Mouse (Mus musculus): ENCODE results near the gene Cerkl. TPM values are rescaled to one million over a fixed set of nuclear protein-coding genes. Genes with fewer than 3 reads are reported as not detected.

Gene Cerkl
- polyA plus RNA-seq, 2 experiments = 0.34 to 1.7 TPM

GRCm38 (mm10) chr2:79457434-79457833 is 849 bp upstream of the Cerkl start:
- no peak overlapping the region for H3K9ac ChIP-seq (ENCODE audit: low read depth, low read length, severe bottlenecking)
- H3K4me1 ChIP-seq (ENCODE audit: control insufficient read depth, insufficient read depth, low read length) = peaks cover 2% of the 10 kb centered on the region; the same call in 1 of the 2 replicates
- ATAC-seq (ENCODE audit: low FRiP score, low read depth) = no peak
- H3K9me3 ChIP-seq (ENCODE audit: control insufficient read depth, low read length) = no peaks in the 10 kb centered on the region
- peaks cover 75% of the 10 kb centered on the region for H3K27me3 ChIP-seq (ENCODE audit: control insufficient read depth, insufficient read depth, low read length)
- no peak overlapping the region for H3K4me3 ChIP-seq (replicated peaks; ENCODE audit: low read length)
- no peak overlapping the region for H3K4me2 ChIP-seq (replicated peaks; ENCODE audit: low read depth, low read length, severe bottlenecking)
- TF ChIP-seq POLR2A (IDR thresholded peaks at IDR 0.05; ENCODE audit: borderline replicate concordance, extremely low read depth, insufficient read depth, insufficient read length) = no peak
- H3K36me3 ChIP-seq (ENCODE audit: control insufficient read depth, insufficient read depth, low read length) = no peaks in the 10 kb centered on the region
- no peak for DNase-seq (ENCODE audit: low spot score)
- H3K27ac ChIP-seq (replicated peaks; ENCODE audit: low read depth, low read length) = no peak overlapping the region
- 57% methylated on average over 3 of the region's 3 CpGs for WGBS

GRCm38 (mm10) chr2:79455646-79456045 is 939 bp downstream of the Cerkl start:
- no peak overlapping the region for H3K9ac ChIP-seq (ENCODE audit: low read depth, low read length, severe bottlenecking)
- H3K9me3 ChIP-seq (ENCODE audit: control insufficient read depth, low read length) = no peaks in the 10 kb centered on the region
- peaks cover 2% of the 10 kb centered on the region; the same call in 1 of the 2 replicates for H3K4me1 ChIP-seq (ENCODE audit: control insufficient read depth, insufficient read depth, low read length)
- DNase-seq (ENCODE audit: low spot score) (no peak), ATAC-seq (ENCODE audit: low FRiP score, low read depth) (no peak)
- H3K4me2 ChIP-seq (replicated peaks; ENCODE audit: low read depth, low read length, severe bottlenecking) = no peak overlapping the region
- no peak overlapping the region for H3K4me3 ChIP-seq (replicated peaks; ENCODE audit: low read length)
- H3K27me3 ChIP-seq (ENCODE audit: control insufficient read depth, insufficient read depth, low read length) = peaks cover 76% of the 10 kb centered on the region
- no peak overlapping the region for H3K27ac ChIP-seq (replicated peaks; ENCODE audit: low read depth, low read length)
- WGBS = 2% methylated on average over 10 of the region's 10 CpGs
- H3K36me3 ChIP-seq (ENCODE audit: control insufficient read depth, insufficient read depth, low read length) = no peaks in the 10 kb centered on the region
- TF ChIP-seq POLR2A (IDR thresholded peaks at IDR 0.05; ENCODE audit: borderline replicate concordance, extremely low read depth, insufficient read depth, insufficient read length) = no peak

- TF ChIP-seq POLR2A (IDR thresholded peaks at IDR 0.05; ENCODE audit: borderline replicate concordance, extremely low read depth, insufficient read depth, insufficient read length) = no peak
- DNase-seq (ENCODE audit: low spot score) (no peak), ATAC-seq (ENCODE audit: low FRiP score, low read depth) (no peak)
- H3K4me2 ChIP-seq (replicated peaks; ENCODE audit: low read depth, low read length, severe bottlenecking) = no peak overlapping the region
- no peak overlapping the region for H3K9ac ChIP-seq (ENCODE audit: low read depth, low read length, severe bottlenecking)
- no peaks in the 10 kb centered on the region for H3K9me3 ChIP-seq (ENCODE audit: control insufficient read depth, low read length)
- peaks cover 2% of the 10 kb centered on the region; the same call in 1 of the 2 replicates for H3K4me1 ChIP-seq (ENCODE audit: control insufficient read depth, insufficient read depth, low read length)
- no peak overlapping the region for H3K27ac ChIP-seq (replicated peaks; ENCODE audit: low read depth, low read length)
- no peak overlapping the region for H3K4me3 ChIP-seq (replicated peaks; ENCODE audit: low read length)
- 13% methylated on average over 15 of the region's 15 CpGs for WGBS
- H3K36me3 ChIP-seq (ENCODE audit: control insufficient read depth, insufficient read depth, low read length) = no peaks in the 10 kb centered on the region
- peaks cover 69% of the 10 kb centered on the region for H3K27me3 ChIP-seq (ENCODE audit: control insufficient read depth, insufficient read depth, low read length)
These were observed 1.7 kb downstream of the Cerkl start for GRCm38 (mm10) chr2:79454786-79455446.

- DNase-seq (ENCODE audit: low spot score) (peak; percentile 86), ATAC-seq (ENCODE audit: low FRiP score, low read depth) (peak; percentile 92)
- Histone ChIP-seq H3K4me3 (replicated peaks; ENCODE audit: low read length) (peak overlapping the region; percentile 36), H3K36me3 (ENCODE audit: control insufficient read depth, insufficient read depth, low read length) (no peaks in the 10 kb centered on the region), H3K27me3 (ENCODE audit: control insufficient read depth, insufficient read depth, low read length) (peaks cover 61% of the 10 kb centered on the region), H3K9ac (ENCODE audit: low read depth, low read length, severe bottlenecking) (no peak overlapping the region), H3K9me3 (ENCODE audit: control insufficient read depth, low read length) (no peaks in the 10 kb centered on the region), H3K4me1 (ENCODE audit: control insufficient read depth, insufficient read depth, low read length) (peaks cover 2% of the 10 kb centered on the region; the same call in 1 of the 2 replicates), H3K27ac (replicated peaks; ENCODE audit: low read depth, low read length) (no peak overlapping the region), H3K4me2 (replicated peaks; ENCODE audit: low read depth, low read length, severe bottlenecking) (peak overlapping the region; percentile 80)
- 2% methylated on average over 55 of the region's 55 CpGs for WGBS
- TF ChIP-seq POLR2A (IDR thresholded peaks at IDR 0.05; ENCODE audit: borderline replicate concordance, extremely low read depth, insufficient read depth, insufficient read length) = no peak
These were observed 2.4 kb downstream of the Cerkl start for GRCm38 (mm10) chr2:79453901-79454781.

- 41% methylated on average over 5 of the region's 5 CpGs for WGBS
- Histone ChIP-seq H3K4me1 (ENCODE audit: control insufficient read depth, insufficient read depth, low read length) (peaks cover 2% of the 10 kb centered on the region; the same call in 1 of the 2 replicates), H3K4me3 (replicated peaks; ENCODE audit: low read length) (no peak overlapping the region), H3K9me3 (ENCODE audit: control insufficient read depth, low read length) (no peaks in the 10 kb centered on the region), H3K36me3 (ENCODE audit: control insufficient read depth, insufficient read depth, low read length) (no peaks in the 10 kb centered on the region), H3K27me3 (ENCODE audit: control insufficient read depth, insufficient read depth, low read length) (peaks cover 34% of the 10 kb centered on the region), H3K27ac (replicated peaks; ENCODE audit: low read depth, low read length) (no peak overlapping the region), H3K9ac (ENCODE audit: low read depth, low read length, severe bottlenecking) (no peak overlapping the region), H3K4me2 (replicated peaks; ENCODE audit: low read depth, low read length, severe bottlenecking) (no peak overlapping the region)
- ATAC-seq (ENCODE audit: low FRiP score, low read depth) (no peak), DNase-seq (ENCODE audit: low spot score) (no peak)
- TF ChIP-seq POLR2A (IDR thresholded peaks at IDR 0.05; ENCODE audit: borderline replicate concordance, extremely low read depth, insufficient read depth, insufficient read length) = no peak
These were observed 5.1 kb downstream of the Cerkl start for GRCm38 (mm10) chr2:79451438-79451837.

Data from limb, embryonic 14.5 days (tissue).